Mouse (Mus musculus): ENCODE results near the gene Zfp846.

Gene Zfp846

GRCm38 (mm10) chr9:20636790-20637189 lies 55.7 kb downstream of the Zfp846 start:
- no peak for DNase-seq (ENCODE audit: low spot score in 2 of 2)

DNA sequence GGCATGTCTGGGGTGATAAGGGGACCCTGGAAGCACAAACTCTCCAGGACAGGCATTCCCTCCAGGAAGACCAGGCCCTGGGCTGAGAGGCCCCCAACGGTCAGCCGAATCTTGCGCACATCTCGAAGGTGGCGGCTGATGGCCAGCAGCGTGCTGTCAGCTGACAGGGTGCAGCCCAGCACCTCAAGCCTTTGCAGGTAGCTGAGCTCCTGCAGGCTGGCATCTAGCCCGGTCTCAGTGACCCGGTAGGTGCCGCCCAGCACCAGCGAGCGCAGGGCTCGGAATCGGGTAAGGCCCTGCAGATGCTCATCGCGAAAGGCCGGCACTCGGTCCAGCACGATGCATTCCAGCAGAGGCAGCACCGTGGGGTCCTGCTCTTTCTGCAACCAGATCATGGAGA lies 57.5 kb downstream of the Zfp846 start:
- DNase-seq (ENCODE audit: low spot score in 2 of 2): no peak

DNA sequence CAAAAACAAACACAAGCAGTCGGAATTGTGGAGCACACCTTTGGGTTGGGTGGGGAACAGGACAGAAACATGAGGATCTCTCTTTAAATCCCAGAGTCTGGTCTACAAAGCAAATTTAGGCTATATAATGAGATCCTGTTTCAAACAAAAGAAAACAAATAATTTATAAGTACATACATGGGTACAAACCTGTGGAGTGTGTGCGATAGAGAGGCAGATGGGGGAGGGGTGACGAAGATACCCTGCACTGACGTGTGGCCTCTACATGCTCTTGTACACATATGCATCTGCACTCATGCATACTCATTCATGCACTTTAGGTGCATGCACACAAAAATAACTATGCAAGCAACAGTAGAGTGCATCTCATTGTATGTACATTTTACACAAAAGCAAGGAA lies 58.4 kb downstream of the Zfp846 start:
- no peak for DNase-seq (ENCODE audit: low spot score in 2 of 2)

DNA sequence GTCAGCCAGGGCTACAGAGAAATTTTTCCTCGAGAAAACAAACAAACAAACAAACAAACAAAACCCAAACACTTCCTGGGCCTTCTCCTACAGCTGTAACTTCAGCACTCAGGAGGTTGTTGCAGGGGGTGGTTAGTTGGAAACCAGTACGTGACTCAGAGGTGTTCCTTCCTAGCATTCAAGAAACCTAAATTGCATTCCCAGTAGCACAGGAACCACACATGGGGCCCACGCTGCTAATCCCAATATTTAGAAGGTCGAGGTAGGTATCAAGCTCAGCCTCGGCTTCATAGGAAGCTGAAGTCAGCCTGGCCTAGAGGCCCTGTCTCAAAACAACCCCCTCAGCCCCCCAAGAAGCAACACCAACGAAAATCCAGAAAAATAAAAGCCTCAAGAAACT lies 60.4 kb downstream of the Zfp846 start:
- no peak for DNase-seq (ENCODE audit: low spot score in 2 of 2)

DNA sequence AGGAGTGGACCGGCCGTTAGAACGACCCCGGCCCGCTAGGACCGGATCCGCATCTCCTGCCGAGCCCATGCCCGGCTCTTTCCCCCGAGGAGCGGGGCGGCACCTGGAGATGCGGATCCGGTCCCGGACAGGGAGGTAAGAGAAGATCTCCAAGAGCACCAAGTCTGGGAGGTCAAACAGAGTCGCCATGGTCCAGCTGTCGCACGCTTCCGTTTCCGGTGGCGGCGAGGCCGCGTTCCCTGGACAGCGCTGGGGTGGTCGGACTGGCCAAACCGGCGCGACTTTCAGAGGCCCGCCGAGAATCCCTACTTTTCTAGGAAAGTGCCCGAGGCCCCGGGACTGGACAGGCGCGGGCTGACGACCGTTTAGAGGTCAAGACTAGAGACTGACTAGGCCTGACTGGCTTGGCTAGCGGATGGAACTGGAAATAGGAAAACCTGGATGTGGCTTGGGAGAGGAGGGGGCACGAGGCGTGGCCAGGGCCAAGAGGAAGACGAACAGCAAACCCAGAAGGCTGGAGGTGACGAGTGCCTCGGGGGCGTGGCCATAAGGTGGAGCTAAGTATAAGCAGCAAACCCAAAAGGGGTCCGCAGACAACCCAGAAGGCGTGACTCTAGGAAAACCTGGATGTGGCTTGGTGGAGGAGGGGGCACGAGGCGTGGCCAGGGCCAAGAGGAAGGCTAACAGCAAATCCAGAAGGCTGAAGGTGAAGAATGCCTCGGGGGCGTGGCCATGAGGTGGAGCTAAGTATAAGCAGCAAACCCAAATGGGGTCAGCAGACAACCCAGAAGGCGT lies 61.2 kb downstream of the Zfp846 start, which contains the start of gene Ubl5:
Gene Ubl5, plus strand, starts transcription at position 778 of the 795 bp plus-strand sequence.
- no peak for DNase-seq (ENCODE audit: low spot score in 2 of 2)

- peak in 1 of 2 experiments; percentile 61 for DNase-seq (ENCODE audit: low spot score in 2 of 2)
These were observed 61.9 kb downstream of the Zfp846 start for GRCm38 (mm10) chr9:20642896-20643466.

DNA sequence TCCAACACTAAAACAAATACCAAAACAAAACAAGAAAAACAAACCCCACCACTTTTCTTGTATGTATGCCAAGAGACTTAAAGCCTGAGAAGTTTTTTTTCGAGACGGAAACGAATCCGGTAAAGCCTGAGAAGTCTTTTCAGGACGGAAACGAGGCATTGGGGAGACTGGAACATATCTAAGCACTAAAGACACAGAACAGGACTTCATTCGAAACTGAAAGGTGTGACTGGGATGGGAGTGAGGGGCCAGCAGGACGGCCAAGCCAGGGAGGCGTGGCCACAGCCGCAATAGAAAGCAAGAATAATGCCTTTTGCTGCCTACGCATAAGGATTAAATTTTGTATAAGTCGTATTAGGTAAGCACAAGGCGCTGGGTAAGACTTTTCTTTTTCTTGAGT lies 62.7 kb downstream of the Zfp846 start:
- DNase-seq (ENCODE audit: low spot score in 2 of 2): no peak

DNA sequence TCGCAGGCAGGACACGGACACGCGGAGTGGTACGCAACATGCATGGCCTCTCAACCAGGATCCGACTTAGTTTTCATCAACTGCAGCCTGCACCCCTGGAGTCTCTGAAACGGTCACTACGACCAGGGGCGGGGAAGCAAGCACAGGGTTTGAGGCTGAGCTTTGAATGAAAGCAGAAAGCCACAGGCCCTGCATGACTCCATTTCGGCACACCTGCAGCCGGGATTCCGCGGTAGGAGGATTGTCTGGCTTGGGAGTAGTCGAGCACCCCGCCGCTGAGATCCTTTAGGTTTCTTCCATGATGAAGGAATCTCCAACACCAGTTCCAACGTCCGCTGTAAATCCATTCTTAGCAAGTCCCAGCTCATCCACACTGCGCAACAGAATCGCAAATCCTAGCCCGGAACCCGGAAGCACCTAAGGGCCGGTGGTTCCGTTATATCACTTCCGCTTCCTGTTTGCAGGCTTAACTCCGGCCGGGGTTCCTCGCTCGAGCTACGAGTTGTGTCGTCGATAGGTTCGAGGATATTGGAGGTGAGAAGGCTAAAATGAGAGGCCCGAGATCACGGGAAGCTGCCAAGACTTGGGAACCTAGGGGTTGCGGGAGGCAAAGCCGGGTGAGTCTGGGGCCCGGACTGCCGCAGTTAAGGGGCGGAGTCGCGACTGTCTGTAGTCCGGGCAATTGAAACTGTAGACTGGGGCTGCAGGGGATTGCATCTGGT lies 63.4 kb downstream of the Zfp846 start, which contains the start of gene Fbxl12:
Gene Fbxl12, minus strand, starts transcription at position 408 of the 722 bp plus-strand sequence.
- DNase-seq (ENCODE audit: low spot score in 2 of 2): peak; percentile 74 to 79

- DNase-seq (ENCODE audit: low spot score in 2 of 2): peak in 1 of 2 experiments; percentile 49
These were observed 64.0 kb downstream of the Zfp846 start for GRCm38 (mm10) chr9:20645121-20645520.

DNA sequence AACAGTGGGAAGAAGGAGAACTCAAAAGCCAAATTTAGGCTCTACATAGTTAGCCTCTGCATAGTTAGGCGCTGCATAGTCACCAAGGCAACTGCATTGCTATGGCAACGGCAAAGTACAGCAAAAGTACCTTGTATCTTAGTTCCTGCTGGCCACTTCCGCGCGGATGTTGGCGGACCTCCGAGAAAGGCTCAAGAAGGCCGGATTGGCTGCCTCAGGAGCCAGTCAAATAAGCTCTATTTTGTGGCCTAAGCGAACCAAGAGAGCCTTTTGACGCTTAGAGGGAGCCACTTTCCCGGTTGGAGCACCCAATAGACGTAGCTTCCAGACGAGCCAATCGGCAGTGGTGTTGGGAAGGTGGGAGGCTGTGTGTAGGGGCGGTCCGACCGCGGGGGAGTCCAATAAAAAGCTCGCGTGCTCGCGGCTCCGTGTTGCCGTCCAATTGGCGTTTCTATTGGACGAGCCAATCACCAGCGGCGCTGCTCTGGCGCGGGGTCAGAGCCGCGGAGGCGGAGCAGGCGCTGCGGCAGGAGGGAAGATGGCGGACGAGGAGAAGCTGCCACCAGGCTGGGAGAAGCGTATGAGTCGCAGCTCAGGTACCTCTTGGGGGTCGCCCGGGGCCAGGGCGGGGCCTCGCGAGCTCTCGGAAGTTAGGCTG lies 70.6 kb downstream of the Zfp846 start, which contains the start of gene Pin1:
Gene Pin1, plus strand, starts transcription at position 494 of the 658 bp plus-strand sequence.
- peak; percentile 99 to 100 for DNase-seq (ENCODE audit: low spot score in 2 of 2)

DNA sequence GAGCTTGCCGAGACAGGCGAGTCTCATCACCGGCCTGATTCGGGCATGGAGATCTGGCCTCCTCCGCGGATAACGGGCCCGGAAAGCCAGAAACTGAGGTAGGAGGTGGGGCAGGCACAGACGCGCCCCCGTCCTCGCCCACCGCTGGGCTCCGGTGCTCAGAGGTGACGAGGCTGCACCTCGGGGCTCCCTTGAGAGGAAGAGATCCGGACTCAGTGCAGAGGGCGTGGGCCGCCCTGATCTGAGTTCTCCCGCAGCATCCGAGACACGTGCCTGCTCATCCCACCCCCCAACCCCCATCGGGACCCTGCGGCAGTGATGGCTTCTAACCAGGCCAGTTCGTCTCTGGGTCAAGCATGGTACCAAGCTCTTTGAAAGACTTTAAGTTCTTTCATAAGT lies 71.2 kb downstream of the Zfp846 start:
- no peak for DNase-seq (ENCODE audit: low spot score in 2 of 2)

GRCm38 (mm10) chr9:20653859-20654258 lies 72.8 kb downstream of the Zfp846 start:
- DNase-seq (ENCODE audit: low spot score in 2 of 2): no peak
